Mouse (Mus musculus) cortical plate, adult 2 months (tissue): ENCODE results near the gene Slain2.

ENCODE experiments used
- CTCF ChIP-seq: fragments of 200-500 bp; IDR thresholded peaks from 2 replicates; pipeline ENCODE4 v1.5.1; 2011; ENCODE audit warnings: mild to moderate bottlenecking, control low read depth, low read length; ENCODE audit not compliant: insufficient read depth; ENCODE audit errors: extremely low read depth
- POLR2A ChIP-seq: fragments of 200-500 bp; IDR thresholded peaks from 2 replicates; pipeline ENCODE4 v1.6.1; 2011; ENCODE audit warnings: mild to moderate bottlenecking, low read length, control low read depth; ENCODE audit not compliant: insufficient read depth; ENCODE audit errors: extremely low read depth

- TF ChIP-seq CTCF (no peak), POLR2A (no peak)
Observed at GRCm38 (mm10) chr5:72975996-72976395, 61.9 kb downstream of the Slain2 start.
